Mouse (Mus musculus) left cerebral cortex, adult 8-10 months (tissue): ENCODE data around the gene Gm11634. TPM values are rescaled to one million over a fixed set of nuclear protein-coding genes. Genes with fewer than 3 reads are reported as not detected.

Source experiments
- DNase-seq, 2 experiments: peaks; one replicate each; pipeline ENCODE4 v3.0.0; 2022; ENCODE audit warnings: low spot score in 2 of 2
- total RNA-seq, 4 experiments: library from RNA; stranded (reverse); gene quantifications; 2 replicates each; pipeline ENCODE4 v1.2.4; 2022

Gm11634 gene
- total RNA-seq, 4 experiments from 2014 or later, result not detected

DNA sequence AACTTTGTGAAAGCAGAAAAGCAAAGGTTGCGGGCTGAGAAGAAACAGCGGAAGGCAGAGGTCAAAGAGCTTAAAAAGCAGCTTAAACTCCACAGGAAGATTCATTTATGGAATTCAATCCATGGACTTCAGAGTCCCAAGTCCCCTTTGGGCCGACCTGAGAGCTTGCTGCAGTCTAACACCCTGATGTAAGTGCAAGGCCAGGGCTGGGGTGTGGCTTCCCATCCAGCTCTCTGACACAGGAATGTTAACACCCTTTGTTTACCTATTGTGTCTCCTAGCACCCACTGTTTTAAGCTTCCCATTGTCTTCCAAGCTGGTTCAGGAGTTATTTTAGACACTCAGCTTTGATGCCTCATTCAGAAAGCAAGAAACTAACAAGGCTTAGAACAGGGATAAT, 30.6 kb downstream of the Gm11634 start:
- DNase-seq, result no peak

GRCm38 (mm10) chr11:101562391-101562790, 36.7 kb downstream of the Gm11634 start:
- DNase-seq, result no peak

- DNase-seq, result no peak
Observed at GRCm38 (mm10) chr11:101556954-101557353, 42.1 kb downstream of the Gm11634 start.

DNA sequence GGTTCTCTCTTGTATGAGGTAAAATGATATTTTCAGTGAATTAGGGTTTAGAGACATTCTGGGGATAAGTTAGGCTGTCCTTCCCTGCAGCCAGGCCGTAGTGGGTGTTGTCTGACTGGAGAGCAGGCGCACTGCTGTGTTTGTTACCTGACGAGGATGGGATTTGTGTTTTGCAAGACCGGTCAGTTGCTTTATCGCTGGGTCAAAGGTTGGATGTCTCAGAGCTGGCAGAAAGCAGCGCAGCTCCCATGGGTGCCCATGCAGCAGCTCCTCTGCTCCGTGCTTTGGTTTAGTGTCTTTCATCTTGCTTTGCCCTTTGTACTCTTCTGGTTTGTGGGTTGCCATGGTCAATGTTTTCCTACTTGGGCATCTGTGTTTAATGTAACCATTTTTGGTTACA, 42.5 kb downstream of the Gm11634 start:
- DNase-seq, result no peak

- no peak for DNase-seq
Observed at GRCm38 (mm10) chr11:101553354-101553930, 45.6 kb downstream of the Gm11634 start.

DNA sequence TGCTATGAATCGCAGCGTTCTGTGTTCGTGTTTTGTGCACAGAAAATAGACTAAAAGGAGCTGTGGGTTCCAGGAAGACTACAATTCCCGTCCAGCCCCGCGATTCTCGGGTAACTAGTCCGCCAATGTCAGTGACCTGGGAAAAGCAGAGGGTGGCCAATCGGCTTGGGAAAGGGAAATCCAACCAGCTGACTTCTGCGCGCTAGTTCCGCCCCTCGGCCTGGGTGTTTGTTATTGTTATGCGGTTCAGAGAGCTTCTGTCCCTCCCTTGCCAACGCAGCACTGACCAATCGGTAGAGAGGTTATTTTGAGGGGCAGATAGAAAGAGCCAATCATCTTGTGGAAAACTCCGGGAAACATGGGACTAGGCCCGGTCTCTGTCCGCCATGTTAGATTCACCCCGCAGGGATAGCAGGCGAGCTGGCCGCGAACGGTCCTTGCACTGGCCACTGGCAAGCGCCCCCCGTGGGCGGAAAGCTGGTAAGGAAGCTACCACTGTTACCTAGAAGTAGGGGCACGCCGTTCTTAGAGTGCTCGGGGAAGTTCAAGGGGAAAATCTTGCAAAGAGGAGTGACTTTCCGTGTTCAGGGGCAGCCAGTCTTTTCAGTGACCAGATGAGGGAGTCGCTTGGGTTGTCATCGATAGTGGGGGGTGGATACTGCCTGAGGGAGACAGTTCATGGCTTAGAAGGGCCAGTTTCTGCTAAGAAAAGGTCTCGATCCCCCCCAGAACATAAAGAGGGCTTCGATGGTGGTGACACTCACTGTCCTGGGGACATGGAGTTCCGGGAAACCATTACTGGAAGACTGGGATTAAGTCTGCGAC, 46.4 kb downstream of the Gm11634 start:
- peak; percentile 94 to 99 for DNase-seq

GRCm38 (mm10) chr11:101551751-101552475, 47.1 kb downstream of the Gm11634 start, which contains the start of the genes Brca1 and Nbr1:
Brca1 (minus strand) TSS chr11:101551955.
Nbr1 (plus strand) TSS chr11:101552149.
- peak; percentile 85 to 94 for DNase-seq

GRCm38 (mm10) chr11:101548526-101548925, 50.5 kb downstream of the Gm11634 start:
- DNase-seq, result no peak

- no peak for DNase-seq
Observed at GRCm38 (mm10) chr11:101544132-101544531, 54.9 kb downstream of the Gm11634 start.

Other genes with a start within 250 kb of the Gm11634 start
- not detected for gene G6pc, start 231.7 kb downstream of the Gm11634 start, total RNA-seq
- 10 to 100 TPM; 47.2 to 57.2 (median 47.5) TPM for gene Aarsd1, start 181.6 kb downstream of the Gm11634 start, total RNA-seq
- 1 to 10 TPM; 4.4 to 6.6 (median 5.2) TPM for gene Gm27029, start 174.5 kb downstream of the Gm11634 start, total RNA-seq
- gene Rundc1, start 174.2 kb downstream of the Gm11634 start, total RNA-seq, result 10 to 100 TPM; 31.1 to 37.3 (median 34.4) TPM
- gene Ptges3l, start 173.9 kb downstream of the Gm11634 start, total RNA-seq, result 1 to 10 TPM; 2.1 to 3.5 (median 3.1) TPM
- gene Rpl27, start 157.0 kb downstream of the Gm11634 start, total RNA-seq, result 10 to 100 TPM; 20.6 to 44.6 (median 32.7) TPM
- 1 to 10 TPM; 2.8 to 4.8 (median 3.3) TPM for gene Ifi35, start 150.8 kb downstream of the Gm11634 start, total RNA-seq
- 100 to 1,000 TPM; 156 to 190 (median 176) TPM for gene Rnd2, start 134.3 kb downstream of the Gm11634 start, total RNA-seq
- gene Vat1, start 133.0 kb downstream of the Gm11634 start, total RNA-seq, result 10 to 100 TPM; 40.7 to 54.4 (median 45.8) TPM
- gene Brca1, start 47.3 kb downstream of the Gm11634 start, total RNA-seq, result 1 to 10 TPM in 3 of 4 experiments, under 1 TPM in 1; 0.78 to 1.4 (median 1.3) TPM
- 100 to 1,000 TPM; 131 to 144 (median 133) TPM for gene Nbr1, start 47.1 kb downstream of the Gm11634 start, total RNA-seq
- gene Tmem106a, start 17.0 kb downstream of the Gm11634 start, total RNA-seq, result 1 to 10 TPM in 3 of 4 experiments, under 1 TPM in 1; 0.97 to 3.1 (median 2.2) TPM
- 10 to 100 TPM in 2 of 4 experiments, 1 to 10 TPM in 2; 7.8 to 11.5 (median 9.5) TPM for gene Rdm1, start 27.9 kb upstream of the Gm11634 start, total RNA-seq
- 10 to 100 TPM; 25.0 to 36.9 (median 30.7) TPM for gene Arl4d, start 66.3 kb upstream of the Gm11634 start, total RNA-seq
- 10 to 100 TPM; 30.7 to 36.4 (median 32.0) TPM for gene Dhx8, start 133.7 kb upstream of the Gm11634 start, total RNA-seq
- 10 to 100 TPM; 10.2 to 13.5 (median 11.1) TPM for gene Etv4, start 186.1 kb upstream of the Gm11634 start, total RNA-seq